Comparison of ENCODE assay signal across 1 mouse cellular context in genomic region chr13:73626410-73626744, GRCm38 (mm10).
TF ChIP-seq lines count a peak whose summit lies in the region.

No protein-coding gene starts in this region.

TF ChIP-seq in CH12.LX, 34 proteins besides CTCF, POLR2A, EP300 and RAD21:
- TF ChIP-seq MAZ (IDR thresholded peaks at IDR 0.05; ENCODE audit: low read depth, low read length), result no peak
- no peak for TF ChIP-seq TBP (conservative IDR thresholded peaks at IDR 0.05; ENCODE audit: low read depth, low read length)
- no peak for TF ChIP-seq CHD2 (IDR thresholded peaks at IDR 0.05; ENCODE audit: low read length)
- no peak for TF ChIP-seq ZKSCAN1 (IDR thresholded peaks at IDR 0.05; ENCODE audit: borderline replicate concordance, low read depth, low read length)
- no peak for TF ChIP-seq ETS1 (conservative IDR thresholded peaks at IDR 0.05; ENCODE audit: low read depth, low read length)
- TF ChIP-seq USF2 (conservative IDR thresholded peaks at IDR 0.05; ENCODE audit: low read depth, low read length), result no peak
- no peak for TF ChIP-seq MAFK (IDR thresholded peaks at IDR 0.05; ENCODE audit: insufficient replicate concordance, low read length)
- no peak for TF ChIP-seq USF1 (IDR thresholded peaks at IDR 0.05; ENCODE audit: low read depth, low read length)
- no peak for TF ChIP-seq TCF12 (IDR thresholded peaks at IDR 0.05; ENCODE audit: low read depth, low read length)
- TF ChIP-seq ZMIZ1 (IDR thresholded peaks at IDR 0.05; ENCODE audit: low read depth, low read length), result no peak
- no peak for TF ChIP-seq MAX (IDR thresholded peaks at IDR 0.05; ENCODE audit: low read length)
- TF ChIP-seq RCOR1 (conservative IDR thresholded peaks at IDR 0.05; ENCODE audit: low read depth, low read length), result no peak
- no peak for TF ChIP-seq MYC (IDR thresholded peaks at IDR 0.05; ENCODE audit: low read depth, low read length)
- no peak for TF ChIP-seq ZC3H11A (IDR thresholded peaks at IDR 0.05; ENCODE audit: low read depth, low read length)
- no peak for TF ChIP-seq JUN (IDR thresholded peaks at IDR 0.05; ENCODE audit: insufficient read depth, low read depth, low read length)
